Mouse (Mus musculus): Measurements from ENCODE around the gene Slc25a13. TPM values are rescaled to one million over a fixed set of nuclear protein-coding genes. Genes with fewer than 3 reads are reported as not detected.

Slc25a13 gene
- total and polyA plus RNA-seq, 3 experiments, result not detected

- Histone ChIP-seq H3K27ac (ENCODE audit: insufficient read depth, low read depth) (no peak overlapping the region), H3K9ac (ENCODE audit: insufficient read depth, low read depth) (no peak overlapping the region), H3K4me1 (ENCODE audit: control insufficient read depth in 1 of 2, insufficient read depth in 2 of 2) (peaks cover 3 to 5% of the 10 kb centered on the region in 2 experiments; a peak in 2 of 4 replicates), H3K36me3 (replicated peaks in 1 of 2; ENCODE audit: control insufficient read depth in 1 of 2, insufficient read depth in 1 of 2, low read length in 1 of 2) (no peaks in the 10 kb centered on the region), H3K4me2 (ENCODE audit: insufficient read depth, low read depth, poor library complexity, severe bottlenecking) (no peak overlapping the region), H3K9me3 (replicated peaks; ENCODE audit: low read length) (no peaks in the 10 kb centered on the region), H3K4me3 (replicated peaks in 1 of 3; ENCODE audit: low read depth in 2 of 3, low read length in 2 of 3, poor library complexity in 1 of 3) (no peak overlapping the region), H3K27me3 (replicated peaks) (no peaks in the 10 kb centered on the region), H3K79me2 (replicated peaks; ENCODE audit: control insufficient read depth, extremely low read depth, insufficient read depth, poor library complexity, severe bottlenecking) (no peaks in the 10 kb centered on the region)
- dilution Hi-C loops (cut with MboI; ENCODE audit: extremely low pct_ligation_motif_present, extremely low pct_unique_long_range_greater_than_20kb, low sequenced_read_pairs) (no loop called here), in situ Hi-C loops (cut with MboI; ENCODE audit: low pct_ligation_motif_present, low pct_unique_long_range_greater_than_20kb, low sequenced_read_pairs) (no loop called here)
- no peak for DNase-seq (ENCODE audit: extremely low read depth)
- no peak for TF ChIP-seq NELFE (IDR thresholded peaks at IDR 0.05; ENCODE audit: low read depth, low read length)
- TF ChIP-seq USF2 (conservative IDR thresholded peaks at IDR 0.05; ENCODE audit: low read depth, low read length), result no peak
- TF ChIP-seq SMC3 (IDR thresholded peaks at IDR 0.05; ENCODE audit: low read depth, low read length), result no peak
- no peak for TF ChIP-seq ZKSCAN1 (IDR thresholded peaks at IDR 0.05; ENCODE audit: borderline replicate concordance, low read depth, low read length)
- no peak for TF ChIP-seq ZNF384 (IDR thresholded peaks at IDR 0.05; ENCODE audit: low read depth, low read length)
- TF ChIP-seq MXI1 (IDR thresholded peaks at IDR 0.05; ENCODE audit: low read depth, low read length), result no peak
- no peak for TF ChIP-seq MAZ (IDR thresholded peaks at IDR 0.05; ENCODE audit: low read depth, low read length)
- no peak for TF ChIP-seq PAX5 (IDR thresholded peaks at IDR 0.05; ENCODE audit: low read length)
- no peak for TF ChIP-seq RAD21 (IDR thresholded peaks at IDR 0.05; ENCODE audit: low read depth, low read length)
- no peak for TF ChIP-seq RCOR1 (conservative IDR thresholded peaks at IDR 0.05; ENCODE audit: low read depth, low read length)
- TF ChIP-seq ELF1 (IDR thresholded peaks at IDR 0.05; ENCODE audit: low read depth, low read length), result no peak
- TF ChIP-seq TBP (conservative IDR thresholded peaks at IDR 0.05; ENCODE audit: low read depth, low read length), result no peak
- TF ChIP-seq SIN3A (IDR thresholded peaks at IDR 0.05; ENCODE audit: low read length), result no peak
- no peak for TF ChIP-seq JUN (IDR thresholded peaks at IDR 0.05; ENCODE audit: insufficient read depth, low read depth, low read length)
- TF ChIP-seq NRF1 (IDR thresholded peaks at IDR 0.05; ENCODE audit: low read depth, low read length), result no peak
- TF ChIP-seq KAT2A (IDR thresholded peaks at IDR 0.05; ENCODE audit: insufficient replicate concordance, low read length), result no peak
- TF ChIP-seq CTCF (conservative IDR thresholded peaks at IDR 0.05 in 1 of 2, IDR thresholded peaks at IDR 0.05 in 1 of 2; ENCODE audit: low read depth in 2 of 2, low read length in 2 of 2), result no peak
- no peak for TF ChIP-seq E2F4 (IDR thresholded peaks at IDR 0.05; ENCODE audit: insufficient replicate concordance, low read depth, low read length)
These were observed 25.2 kb downstream of the Slc25a13 start for GRCm38 (mm10) chr6:6191596-6192337.

GRCm38 (mm10) chr6:6188970-6189369 is 28.0 kb downstream of the Slc25a13 start:
- H3K4me3 ChIP-seq (replicated peaks in 1 of 3; ENCODE audit: low read depth in 2 of 3, low read length in 2 of 3, poor library complexity in 1 of 3), result no peak overlapping the region
- no peak for DNase-seq (ENCODE audit: extremely low read depth)
- H3K79me2 ChIP-seq (replicated peaks; ENCODE audit: control insufficient read depth, extremely low read depth, insufficient read depth, poor library complexity, severe bottlenecking), result no peaks in the 10 kb centered on the region
- TF ChIP-seq PAX5 (IDR thresholded peaks at IDR 0.05; ENCODE audit: low read length), result no peak
- TF ChIP-seq TBP (conservative IDR thresholded peaks at IDR 0.05; ENCODE audit: low read depth, low read length), result no peak
- TF ChIP-seq POLR2AphosphoS2 (IDR thresholded peaks at IDR 0.05; ENCODE audit: low read depth, low read length), result no peak
- no peak for TF ChIP-seq USF2 (conservative IDR thresholded peaks at IDR 0.05; ENCODE audit: low read depth, low read length)
- TF ChIP-seq MAZ (IDR thresholded peaks at IDR 0.05; ENCODE audit: low read depth, low read length), result no peak
- TF ChIP-seq POLR2A (IDR thresholded peaks at IDR 0.05; ENCODE audit: low read depth, low read length), result no peak
- TF ChIP-seq UBTF (IDR thresholded peaks at IDR 0.05; ENCODE audit: low read depth, low read length), result no peak
- no peak for TF ChIP-seq NRF1 (IDR thresholded peaks at IDR 0.05; ENCODE audit: low read depth, low read length)
- no peak for TF ChIP-seq SIN3A (IDR thresholded peaks at IDR 0.05; ENCODE audit: low read length)
- no peak for TF ChIP-seq ZMIZ1 (IDR thresholded peaks at IDR 0.05; ENCODE audit: low read depth, low read length)
- TF ChIP-seq EP300 (IDR thresholded peaks at IDR 0.05; ENCODE audit: low read length), result no peak
- TF ChIP-seq ELF1 (IDR thresholded peaks at IDR 0.05; ENCODE audit: low read depth, low read length), result no peak
- TF ChIP-seq IRF4 (IDR thresholded peaks at IDR 0.05; ENCODE audit: low read depth, low read length), result no peak
- no peak for TF ChIP-seq NELFE (IDR thresholded peaks at IDR 0.05; ENCODE audit: low read depth, low read length)
- no peak overlapping the region for H3K27ac ChIP-seq (ENCODE audit: insufficient read depth, low read depth)
- in situ Hi-C loops (cut with MboI; ENCODE audit: low pct_ligation_motif_present, low pct_unique_long_range_greater_than_20kb, low sequenced_read_pairs), result no loop called here
- H3K27me3 ChIP-seq (replicated peaks), result no peaks in the 10 kb centered on the region
- H3K9ac ChIP-seq (ENCODE audit: insufficient read depth, low read depth), result no peak overlapping the region
- H3K4me1 ChIP-seq (ENCODE audit: control insufficient read depth in 1 of 2, insufficient read depth in 2 of 2), result peaks cover 3 to 10% of the 10 kb centered on the region in 2 experiments; a peak in 3 of 4 replicates
- no peak overlapping the region for H3K4me2 ChIP-seq (ENCODE audit: insufficient read depth, low read depth, poor library complexity, severe bottlenecking)
- no peaks in the 10 kb centered on the region for H3K36me3 ChIP-seq (replicated peaks in 1 of 2; ENCODE audit: control insufficient read depth in 1 of 2, insufficient read depth in 1 of 2, low read length in 1 of 2)
- dilution Hi-C loops (cut with MboI; ENCODE audit: extremely low pct_ligation_motif_present, extremely low pct_unique_long_range_greater_than_20kb, low sequenced_read_pairs), result no loop called here
- no peaks in the 10 kb centered on the region for H3K9me3 ChIP-seq (replicated peaks; ENCODE audit: low read length)
